Mouse (Mus musculus): ENCODE data around the gene Grm2.
"Not testable (repeated sequence)": the region's sequence is repeated elsewhere in the genome, so short reads cannot be mapped to it uniquely, and the experiment has no call there.

The Grm2 gene

DNA sequence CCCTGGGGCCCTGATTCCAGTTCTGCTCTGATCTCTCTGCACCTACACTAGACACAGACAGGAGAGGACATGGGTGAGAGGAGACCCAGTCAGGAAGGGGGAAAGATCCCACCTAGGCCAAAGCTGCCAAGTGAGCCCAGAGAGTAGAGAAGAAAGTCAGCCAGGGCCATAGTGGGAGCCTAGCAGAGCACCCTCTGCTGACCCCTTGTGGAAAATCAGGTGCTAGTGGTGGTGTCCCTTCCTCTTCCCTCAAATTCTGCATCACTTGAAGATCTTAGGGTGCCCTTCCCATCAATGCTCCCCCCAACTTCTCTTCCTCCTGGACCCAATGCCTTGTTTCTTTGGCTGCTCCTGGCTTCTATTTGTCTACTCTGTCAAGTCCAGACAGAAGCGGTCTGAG is 3.2 kb downstream of the Grm2 start:
- DNase-seq (ENCODE audit: low spot score in 2 of 2) = no peak

DNA sequence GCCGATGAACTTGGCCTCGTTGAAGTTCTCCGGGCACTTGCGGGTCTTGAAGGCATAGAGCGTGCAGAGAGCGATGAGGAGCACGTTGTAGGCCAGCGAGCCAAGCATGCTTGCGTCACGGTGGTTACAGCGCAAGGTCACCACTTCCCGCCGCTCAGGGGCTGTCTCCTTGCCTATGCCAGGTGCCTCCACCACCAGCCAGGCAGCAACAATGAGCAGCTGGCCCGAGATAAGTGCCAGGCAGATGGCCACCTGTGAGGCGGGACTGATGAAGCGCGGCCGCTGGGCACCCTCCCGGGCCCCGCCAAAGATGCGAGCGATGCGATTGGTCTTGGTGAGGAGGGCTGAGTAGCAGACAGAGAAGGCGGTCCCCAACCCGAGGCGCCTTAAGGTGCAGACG is 8.7 kb downstream of the Grm2 start:
- DNase-seq (ENCODE audit: low spot score in 2 of 2) = no peak

DNA sequence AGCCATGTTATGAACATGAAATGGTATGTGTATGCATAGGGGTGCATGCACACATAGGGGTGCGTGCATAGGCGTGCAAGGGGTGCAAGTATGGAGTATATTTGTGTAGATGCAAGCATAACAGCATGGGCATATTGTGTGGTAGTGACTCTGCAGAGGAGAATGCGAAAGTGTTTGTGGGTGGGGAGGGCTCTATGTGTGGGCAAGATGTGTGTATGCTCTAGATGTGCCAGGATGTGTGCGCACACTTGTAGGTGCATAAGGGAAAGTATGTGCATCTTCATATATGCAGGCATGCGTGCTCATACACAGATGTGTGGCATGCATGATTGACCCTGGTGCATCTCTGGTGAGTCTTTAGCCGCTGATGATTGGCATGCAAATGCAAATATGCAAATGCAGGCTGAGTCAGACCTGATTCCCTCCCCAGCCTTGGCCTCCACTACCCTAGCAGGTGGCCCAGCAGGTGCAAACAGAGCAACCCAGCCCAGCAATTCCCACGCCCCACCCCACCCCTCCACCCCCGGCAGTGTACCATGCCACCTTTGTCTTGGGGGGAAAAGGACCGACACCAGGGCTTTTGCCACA is 10.1 kb downstream of the Grm2 start:
- DNase-seq (ENCODE audit: low spot score in 2 of 2) = no peak

DNA sequence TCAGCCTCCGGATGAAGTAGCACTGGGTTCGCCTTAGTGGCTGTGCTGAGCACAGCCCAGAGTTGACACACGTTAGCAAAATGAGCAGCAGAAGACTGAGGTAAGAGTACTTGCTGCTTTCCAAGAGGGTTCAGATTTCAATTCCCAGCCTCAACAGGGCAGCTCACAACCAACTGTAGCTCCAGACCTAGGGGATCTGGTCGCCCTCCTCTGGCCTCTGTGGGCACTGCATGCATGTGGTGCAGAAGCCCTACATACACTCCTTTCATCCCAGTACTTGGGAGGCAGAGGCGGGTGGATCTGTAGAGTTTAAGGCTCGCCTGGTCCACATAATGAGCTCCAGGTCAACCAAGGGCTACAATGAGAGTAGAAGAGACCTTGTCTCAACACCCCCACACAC is 12.1 kb downstream of the Grm2 start:
- no peak for DNase-seq (ENCODE audit: low spot score in 2 of 2)

DNA sequence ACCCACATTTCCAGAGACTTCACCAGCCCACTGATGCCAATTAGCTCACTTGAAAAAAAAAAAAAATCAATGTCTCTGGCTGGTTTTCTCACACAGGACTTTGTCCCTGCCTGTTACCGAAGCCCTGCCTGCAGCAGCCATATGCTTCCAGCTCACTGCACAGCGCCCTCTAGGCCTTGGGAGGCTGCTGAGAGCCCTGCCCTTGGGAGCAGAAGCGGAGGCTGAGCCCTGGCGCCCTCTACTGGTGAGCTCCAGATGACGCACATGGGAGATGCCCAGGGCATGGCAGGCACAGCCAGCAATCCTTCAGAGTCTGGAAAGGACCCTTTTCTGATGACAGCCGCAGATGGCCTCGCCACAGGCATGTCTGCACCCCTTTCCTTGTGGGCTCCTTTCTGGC is 12.8 kb downstream of the Grm2 start:
- peak in 1 of 2 experiments; percentile 74 for DNase-seq (ENCODE audit: low spot score in 2 of 2)

DNA sequence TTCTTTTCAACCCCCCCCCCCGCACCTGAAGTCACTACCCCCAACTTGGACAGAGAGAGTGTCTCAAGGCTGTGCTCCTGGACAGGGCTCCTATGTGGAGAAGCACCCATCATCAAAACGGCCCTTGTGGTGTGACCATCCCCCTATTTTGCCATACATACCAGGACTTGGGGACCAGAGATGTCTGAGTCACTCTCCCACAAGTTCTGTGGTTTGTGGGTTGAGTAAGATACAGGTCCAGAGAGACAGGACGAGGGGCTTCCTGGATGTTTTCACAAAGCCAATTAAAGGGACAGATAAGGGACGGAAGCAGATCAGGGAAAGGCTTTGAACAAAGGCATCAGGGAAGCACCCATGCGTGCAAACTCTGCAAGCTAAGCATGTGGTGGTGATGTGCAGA is 14.5 kb downstream of the Grm2 start:
- DNase-seq (ENCODE audit: low spot score in 2 of 2) = no peak

DNA sequence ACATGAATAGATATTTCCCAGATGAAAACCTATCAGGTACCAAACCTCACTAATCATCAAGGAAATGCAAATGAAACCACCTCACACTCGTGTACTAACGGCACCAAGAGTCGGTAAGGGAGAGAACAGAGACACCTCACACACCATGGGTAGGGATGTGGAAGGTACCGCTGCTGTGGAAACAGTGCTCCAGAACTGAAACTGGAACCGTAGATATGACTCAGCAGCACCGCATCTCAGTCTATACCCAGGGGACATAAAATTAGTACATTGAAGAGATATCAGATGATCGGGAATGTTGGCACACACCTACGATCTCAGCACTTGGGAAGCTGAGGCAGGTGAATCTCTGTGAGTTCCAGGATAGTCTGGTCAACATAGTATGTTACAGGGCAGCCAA is 17.7 kb downstream of the Grm2 start:
- DNase-seq (ENCODE audit: low spot score in 2 of 2) = no peak

DNA sequence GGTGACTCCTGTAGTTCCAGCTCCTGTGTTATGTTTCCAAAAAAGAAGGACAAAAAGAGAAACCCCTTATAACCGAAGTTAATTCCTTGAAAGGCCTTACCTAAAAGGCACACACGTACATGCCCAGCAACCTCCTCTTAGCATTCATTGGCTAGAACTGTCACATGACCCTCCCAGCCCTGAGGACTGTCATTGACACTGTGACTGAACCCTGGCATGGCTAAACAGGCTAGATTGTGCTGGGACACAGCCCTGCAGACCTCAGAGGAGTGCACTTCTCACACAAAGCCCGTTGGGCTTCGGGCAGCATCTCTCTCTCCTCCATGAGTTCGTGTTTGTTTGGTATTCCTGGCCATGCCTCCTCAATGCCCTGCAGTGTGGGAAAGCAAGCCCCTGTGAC is 23.7 kb downstream of the Grm2 start:
- DNase-seq (ENCODE audit: low spot score in 2 of 2) = no peak

DNA sequence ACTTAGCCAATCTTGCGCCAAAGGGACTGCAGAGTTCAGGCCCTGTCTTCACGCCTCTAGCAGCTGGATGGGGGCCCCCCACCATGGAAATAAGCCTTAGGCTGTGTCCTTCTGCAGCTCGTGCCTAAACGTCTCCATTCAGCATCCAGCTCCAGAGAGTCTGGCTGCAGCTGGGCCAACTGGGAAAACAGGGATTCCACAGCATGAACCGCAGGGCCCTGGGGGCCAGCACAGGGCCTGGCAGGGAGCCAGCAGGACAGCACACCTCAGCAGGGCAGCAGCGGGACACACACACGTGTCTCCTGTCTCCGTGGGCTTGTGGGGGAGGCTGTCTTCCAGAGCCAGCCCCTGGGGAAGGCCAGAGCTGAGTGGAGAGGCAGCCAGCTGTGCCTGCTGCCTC is 28.1 kb downstream of the Grm2 start:
- DNase-seq (ENCODE audit: low spot score in 2 of 2) = not testable (repeated sequence)

DNA sequence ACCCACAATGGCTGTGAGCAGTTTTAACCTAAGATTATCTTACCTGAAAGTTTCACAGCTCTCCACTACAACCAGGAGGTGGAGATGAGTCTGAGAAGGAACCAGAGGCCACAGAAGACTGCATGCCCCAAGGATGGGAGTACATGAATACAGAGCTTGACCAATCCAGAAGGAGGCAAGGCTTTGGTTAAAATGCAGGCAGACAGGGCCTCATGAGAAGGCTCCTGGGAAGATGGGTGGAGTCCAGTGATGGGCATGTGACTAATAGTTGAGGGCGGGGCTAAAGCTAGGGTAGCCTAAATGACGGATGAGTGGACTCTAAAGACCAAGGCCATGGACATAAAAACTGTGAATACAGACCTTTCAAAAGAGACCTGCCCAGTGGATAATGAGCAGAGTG is 29.6 kb downstream of the Grm2 start, which contains the start of gene Iqcf6:
Gene Iqcf6, plus strand, starts transcription at position 301 of the 400 bp plus-strand sequence.
- no peak for DNase-seq (ENCODE audit: low spot score in 2 of 2)

DNA sequence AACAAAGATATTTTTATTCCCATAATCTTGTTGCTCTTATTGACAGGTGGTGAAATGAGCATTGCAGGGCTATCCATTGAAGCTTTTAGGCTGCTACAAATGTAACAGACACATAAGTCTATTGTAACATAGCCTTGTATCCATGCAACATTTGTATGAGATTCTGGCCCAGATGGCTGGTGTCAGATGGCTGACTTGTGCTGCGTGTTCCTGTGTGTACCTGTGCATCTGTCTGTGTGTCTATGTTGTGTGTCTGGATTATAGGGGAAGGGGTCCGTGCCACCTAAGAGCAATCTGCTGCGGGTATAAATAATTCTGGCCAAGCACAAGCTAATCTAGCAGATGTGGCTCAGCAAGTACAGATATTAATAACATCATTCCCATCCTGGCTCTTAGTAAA is 38.4 kb downstream of the Grm2 start:
- no peak for DNase-seq (ENCODE audit: low spot score in 2 of 2)

DNA sequence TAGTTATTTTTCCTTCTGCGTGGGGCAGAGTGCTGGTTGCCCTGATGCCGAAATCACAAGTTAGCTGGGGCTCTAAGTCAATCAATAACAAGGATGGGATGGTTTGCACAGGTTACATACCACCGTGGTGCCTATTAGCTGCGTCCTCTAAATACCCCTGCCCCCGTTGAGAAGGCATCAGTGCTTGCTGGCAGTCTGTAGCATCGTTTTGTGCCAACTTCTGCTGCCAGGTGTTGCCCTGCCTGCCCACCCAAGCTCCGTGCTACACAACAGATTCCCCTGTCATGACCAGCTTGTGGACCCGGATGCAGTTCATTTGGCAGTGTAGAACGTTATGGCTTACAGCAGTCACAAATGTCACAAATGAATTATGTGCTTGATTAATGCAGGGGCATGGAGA is 39.6 kb downstream of the Grm2 start:
- DNase-seq (ENCODE audit: low spot score in 2 of 2) = no peak

DNA sequence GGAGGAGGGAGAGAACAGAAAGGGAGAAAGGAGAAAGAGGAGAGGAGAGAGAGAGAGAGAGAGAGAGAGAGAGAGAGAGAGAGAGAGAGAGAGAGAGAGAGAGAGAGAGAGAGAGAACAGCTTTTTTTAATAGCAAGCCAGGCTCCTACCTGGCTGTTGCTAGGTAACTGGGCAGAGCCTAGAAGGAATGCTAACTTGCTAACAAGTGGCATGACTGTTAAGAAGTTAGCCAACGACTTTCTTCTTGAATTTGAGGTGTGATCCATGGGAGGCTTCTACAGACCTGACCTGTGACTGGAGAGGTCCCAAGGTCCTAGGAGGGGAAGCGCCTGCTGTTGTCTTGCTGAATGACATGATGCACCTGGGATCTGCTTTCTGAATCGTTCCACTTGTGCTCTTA is 41.3 kb downstream of the Grm2 start:
- no peak for DNase-seq (ENCODE audit: low spot score in 2 of 2)

DNA sequence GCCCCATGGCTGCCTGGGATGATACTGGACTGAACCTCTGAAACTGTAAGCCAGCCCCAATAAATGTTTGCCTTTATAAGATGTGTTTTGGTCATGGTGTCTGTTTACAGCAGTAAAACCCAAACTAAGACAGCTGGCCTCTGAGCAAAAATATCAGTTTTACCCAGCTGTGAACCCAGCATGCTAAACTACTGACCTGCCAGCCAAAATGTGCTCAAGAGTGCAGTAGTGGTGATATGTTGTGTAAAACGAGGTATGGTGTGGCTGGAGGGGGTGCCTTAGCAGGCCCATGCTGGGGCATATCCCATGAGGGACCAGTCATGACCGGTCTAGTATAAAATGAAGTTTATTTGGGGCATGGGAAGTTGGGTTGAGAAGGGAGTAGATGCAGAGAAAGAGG is 41.9 kb downstream of the Grm2 start:
- DNase-seq (ENCODE audit: low spot score in 2 of 2) = no peak

DNA sequence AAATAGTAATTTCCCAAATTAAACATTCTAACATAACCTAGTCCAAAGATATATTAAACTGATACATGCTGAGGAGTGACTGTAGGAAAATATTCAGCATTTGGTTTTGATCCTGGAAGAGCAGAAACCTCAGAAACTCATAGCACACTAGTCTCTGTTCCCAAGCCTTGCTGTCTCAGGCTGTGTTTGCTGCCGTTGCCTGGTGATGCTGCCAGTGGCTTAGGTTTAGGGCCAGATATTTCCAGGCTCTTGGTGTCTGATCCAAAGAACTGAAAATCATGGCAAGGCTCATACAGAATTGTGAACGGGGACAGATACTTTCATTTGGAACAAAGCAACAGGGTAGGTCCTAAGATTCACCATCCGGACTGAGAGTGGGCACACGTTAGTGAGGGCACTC is 45.2 kb downstream of the Grm2 start:
- no peak for DNase-seq (ENCODE audit: low spot score in 2 of 2)

DNA sequence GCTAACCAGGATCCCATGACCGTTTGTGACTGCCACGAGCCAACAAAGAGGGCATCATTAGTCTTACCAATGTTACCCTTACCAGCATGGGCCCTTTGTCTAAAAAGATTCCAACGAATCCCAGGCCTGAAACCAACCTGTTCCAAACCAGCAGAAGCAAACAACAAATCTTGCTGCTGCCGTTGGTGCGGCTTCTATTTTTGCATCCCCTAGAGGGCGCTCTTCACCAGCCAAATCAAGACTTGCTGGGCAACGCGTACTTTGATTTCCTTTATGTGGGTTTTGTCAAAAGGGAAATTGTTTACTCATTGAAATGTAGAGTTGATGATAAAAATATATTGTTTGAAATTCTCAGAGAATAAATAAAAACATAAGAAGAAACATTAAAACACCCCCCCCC is 55.3 kb downstream of the Grm2 start:
- DNase-seq (ENCODE audit: low spot score in 2 of 2) = peak in 1 of 2 experiments; percentile 58

DNA sequence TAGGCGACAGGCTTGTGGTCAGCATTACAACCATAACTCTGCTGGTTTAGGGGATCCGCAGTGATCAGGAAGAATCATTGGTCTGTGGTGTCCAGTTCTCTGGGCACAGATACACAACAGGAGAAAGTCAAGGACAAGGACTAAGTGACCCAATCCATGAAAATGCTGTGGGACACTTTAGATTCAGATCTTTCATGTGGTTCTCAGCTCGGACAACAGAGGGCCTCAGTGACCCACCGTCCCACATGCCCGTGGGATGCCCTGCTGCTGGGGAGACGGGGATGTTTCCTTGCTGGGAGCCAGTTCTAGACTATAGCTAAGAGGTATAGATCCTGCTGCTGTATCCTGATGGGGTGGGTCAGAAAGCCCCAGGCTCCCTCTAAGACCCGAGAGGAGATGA is 57.4 kb downstream of the Grm2 start:
- DNase-seq (ENCODE audit: low spot score in 2 of 2) = no peak

DNA sequence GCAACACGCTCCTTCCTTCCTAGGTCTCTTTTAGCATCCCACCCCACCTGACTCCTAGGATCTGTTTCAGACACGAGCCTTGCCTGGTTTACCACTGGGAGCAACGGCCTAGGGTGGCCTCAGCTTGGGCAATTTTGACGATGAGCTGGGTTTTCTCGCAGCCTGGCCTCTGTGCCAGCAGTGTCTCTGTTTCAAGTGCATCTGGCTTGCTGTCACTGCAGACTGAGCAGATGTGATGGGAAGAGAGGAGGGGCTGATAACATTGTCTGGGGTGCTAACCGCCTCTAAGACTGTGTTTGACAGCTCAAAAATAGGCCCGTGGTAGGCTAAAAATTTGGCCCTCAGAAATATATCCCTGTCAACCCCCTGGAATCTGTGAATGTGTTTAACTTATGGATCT is 60.0 kb downstream of the Grm2 start:
- DNase-seq (ENCODE audit: low spot score in 2 of 2) = peak in 1 of 2 experiments; percentile 13

DNA sequence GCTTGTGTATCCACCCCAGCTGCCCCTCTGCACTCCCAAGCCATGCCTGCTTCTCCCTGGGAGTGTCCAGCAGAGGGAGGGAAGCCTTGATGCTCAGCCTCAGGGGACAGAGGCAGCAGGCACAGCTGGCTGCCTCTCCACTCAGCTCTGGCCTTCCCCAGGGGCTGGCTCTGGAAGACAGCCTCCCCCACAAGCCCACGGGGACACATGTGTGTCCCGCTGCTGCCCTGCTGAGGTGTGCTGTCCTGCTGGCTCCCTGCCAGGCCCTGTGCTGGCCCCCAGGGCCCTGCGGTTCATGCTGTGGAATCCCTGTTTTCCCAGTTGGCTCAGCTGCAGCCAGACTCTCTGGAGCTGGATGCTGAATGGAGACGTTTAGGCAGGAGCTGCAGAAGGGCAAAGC is 60.5 kb downstream of the Grm2 start:
- not testable (repeated sequence) for DNase-seq (ENCODE audit: low spot score in 2 of 2)

All from frontal cortex, postnatal 10 days (tissue).